Mouse (Mus musculus) R1 (cell line): ENCODE results near the gene Calr3.

Experiments
- DNase-seq: peaks from one replicate; pipeline ENCODE4 v3.0.0-alpha.2; 2018; ENCODE audit warnings: low read depth, low spot score

The Calr3 gene

GRCm38 (mm10) chr8:72438248-72439015, 5.2 kb downstream of the Calr3 start:
- no peak for DNase-seq

GRCm38 (mm10) chr8:72434952-72435351, 8.7 kb downstream of the Calr3 start:
- DNase-seq, result peak; percentile 54

GRCm38 (mm10) chr8:72429676-72430075, 14.0 kb downstream of the Calr3 start:
- peak; percentile 47 for DNase-seq

- DNase-seq, result peak; percentile 68
Measured at GRCm38 (mm10) chr8:72422926-72423325, 20.7 kb downstream of the Calr3 start.

- DNase-seq, result peak; percentile 99
Measured at GRCm38 (mm10) chr8:72421362-72422335, 22.0 kb downstream of the Calr3 start, which contains the start of gene Eps15l1. Gene Eps15l1, minus strand, starts transcription at chr8:72421460.

- DNase-seq, result peak; percentile 71
Measured at GRCm38 (mm10) chr8:72420571-72421361, 22.9 kb downstream of the Calr3 start.

- DNase-seq, result no peak
Measured at GRCm38 (mm10) chr8:72418073-72418472, 25.6 kb downstream of the Calr3 start.

GRCm38 (mm10) chr8:72415252-72415651, 28.4 kb downstream of the Calr3 start:
- DNase-seq, result no peak

- DNase-seq, result no peak
Measured at GRCm38 (mm10) chr8:72413839-72414238, 29.8 kb downstream of the Calr3 start.

GRCm38 (mm10) chr8:72409443-72409842, 34.2 kb downstream of the Calr3 start:
- no peak for DNase-seq

GRCm38 (mm10) chr8:72407878-72408277, 35.8 kb downstream of the Calr3 start:
- DNase-seq, result no peak

- DNase-seq, result no peak
Measured at GRCm38 (mm10) chr8:72402981-72403380, 40.7 kb downstream of the Calr3 start.

GRCm38 (mm10) chr8:72401381-72401780, 42.3 kb downstream of the Calr3 start:
- no peak for DNase-seq

- DNase-seq, result no peak
Measured at GRCm38 (mm10) chr8:72385737-72386136, 57.9 kb downstream of the Calr3 start.

- peak; percentile 74 for DNase-seq
Measured at GRCm38 (mm10) chr8:72382395-72382794, 61.3 kb downstream of the Calr3 start.

GRCm38 (mm10) chr8:72380656-72381055, 63.0 kb downstream of the Calr3 start:
- DNase-seq, result no peak

GRCm38 (mm10) chr8:72376900-72377299, 66.8 kb downstream of the Calr3 start:
- no peak for DNase-seq

GRCm38 (mm10) chr8:72376309-72376708, 67.4 kb downstream of the Calr3 start:
- peak; percentile 59 for DNase-seq

- DNase-seq, result peak; percentile 66
Measured at GRCm38 (mm10) chr8:72375161-72375560, 68.5 kb downstream of the Calr3 start.
